Mouse (Mus musculus) liver, embryonic 14.5 days (tissue): ENCODE measurements around the gene Olfr1202. TPM values are rescaled to one million over a fixed set of nuclear protein-coding genes. Genes with fewer than 3 reads are reported as not detected.

Source experiments
- ATAC-seq: fragments of 200-750 bp; cut with Nextera tagmentation; 2 replicates; pipeline ENCODE4 v1.8.0; 2017; ENCODE audit warnings: moderate number of reproducible peaks, mild to moderate bottlenecking, moderate library complexity; ENCODE audit not compliant: insufficient read depth
- DNase-seq, 3 experiments: peaks; one replicate each; pipeline ENCODE4 v3.0.0-alpha.2; 2012 to 2013; ENCODE audit warnings: low read depth in 3 of 3, low spot score in 3 of 3
- H3K27ac ChIP-seq: fragments of 300-500 bp; sonication (generic); 2 replicates; pipeline ENCODE4 v1.5.1; 2014; ENCODE audit warnings: moderate library complexity, mild to moderate bottlenecking, control low read depth, inconsistent platforms
- H3K27me3 ChIP-seq: fragments of 300-500 bp; sonication (generic); 2 replicates; pipeline ENCODE4 v1.6.1; 2014; ENCODE audit warnings: mild to moderate bottlenecking, low read length, moderate library complexity; ENCODE audit not compliant: control insufficient read depth, insufficient read depth
- H3K36me3 ChIP-seq: fragments of 300-500 bp; sonication (generic); replicated peaks from 2 replicates; pipeline ENCODE4 v1.6.1; 2014; ENCODE audit warnings: low read depth; ENCODE audit not compliant: control insufficient read depth, insufficient read depth
- H3K4me1 ChIP-seq, 2 experiments: fragments of 200-500 bp in 1 of 2; fragments of 300-500 bp in 1 of 2; sonication (generic) in 1 of 2; replicated peaks; 2 replicates each; pipeline ENCODE4 v1.6.1; 2012 to 2014; ENCODE audit warnings: antibody characterized with exemption in 1 of 2, inconsistent platforms in 1 of 2, low read length in 1 of 2; ENCODE audit not compliant: control insufficient read depth in 2 of 2, insufficient read depth in 2 of 2
- H3K4me2 ChIP-seq: fragments of 300-500 bp; sonication (generic); 2 replicates; pipeline ENCODE4 v1.6.1; 2014; ENCODE audit warnings: low read depth, mild to moderate bottlenecking, control low read depth, moderate library complexity
- H3K4me3 ChIP-seq, 2 experiments: fragments of 200-500 bp in 1 of 2; fragments of 300-500 bp in 1 of 2; sonication (generic) in 1 of 2; 2 replicates each; pipeline ENCODE4 v1.5.1; 2012 to 2014; ENCODE audit warnings: low read depth in 2 of 2, low read length in 2 of 2, mild to moderate bottlenecking in 2 of 2, control low read depth in 1 of 2, inconsistent platforms in 1 of 2, moderate library complexity in 1 of 2; ENCODE audit not compliant: insufficient read depth in 1 of 2
- H3K9ac ChIP-seq: fragments of 300-500 bp; sonication (generic); replicated peaks from 2 replicates; pipeline ENCODE4 v1.6.1; 2014; ENCODE audit warnings: mild to moderate bottlenecking, control low read depth, moderate library complexity
- H3K9me3 ChIP-seq: fragments of 300-500 bp; sonication (generic); 2 replicates; pipeline ENCODE4 v1.6.1; 2016; ENCODE audit warnings: low read length, mixed read lengths; ENCODE audit not compliant: control insufficient read depth
- CTCF ChIP-seq: IDR thresholded peaks from 2 replicates; pipeline ENCODE4 v1.5.1; 2016; ENCODE audit warnings: antibody characterized with exemption, low read depth, control low read depth
- EP300 ChIP-seq: IDR thresholded peaks from 2 replicates; pipeline ENCODE4 v1.6.1; 2016; ENCODE audit warnings: antibody characterized with exemption, low read depth
- WGBS: fragments of 180-500 bp; shearing (Covaris S2); extraction: QIAGEN DNeasy Blood & Tissue Kit; methylation state at CpG from one replicate; pipeline ENCODE4 v1.1.7; 2014; ENCODE audit not compliant: insufficient replicate concordance; 5-methylcytosine and 5-hydroxymethylcytosine counted together
- polyA plus RNA-seq, 2 experiments: library from polyadenylated mRNA; depleted of rRNA in 1 of 2; stranded (reverse) in 1 of 2; unstranded in 1 of 2; fragments of >200 nt; fragmentation: Nextera tagmentation in 1 of 2; extraction: Ambion mirVana in 1 of 2; gene quantifications; 2 replicates each; pipeline versions ENCODE4 v1.2.1 to v1.2.3; 2012 to 2014

Olfr1202 gene
- polyA plus RNA-seq, 2 experiments: not detected

- 61% methylated on average over 1 of the region's 1 CpGs for WGBS
- Histone ChIP-seq H3K4me1 (no peaks in the 10 kb centered on the region), H3K4me3 (no peak within 1 kb of the TSS), H3K27ac (no peak within 1 kb of the TSS), H3K9me3 (no peaks in the 10 kb centered on the region), H3K4me2 (no peak within 1 kb of the TSS), H3K36me3 (no peaks in the 10 kb centered on the region), H3K9ac (no peak within 1 kb of the TSS), H3K27me3 (no peaks in the 10 kb centered on the region)
- no peak for TF ChIP-seq CTCF
- no peak for TF ChIP-seq EP300
- ATAC-seq (no peak), DNase-seq (no peak)
Measured at GRCm38 (mm10) chr2:88848992-88849391, 34.7 kb downstream of the Olfr1202 start, which contains the start of gene Olfr1204. TSS of gene Olfr1204 (plus strand) at chr2:88849292.

DNA sequence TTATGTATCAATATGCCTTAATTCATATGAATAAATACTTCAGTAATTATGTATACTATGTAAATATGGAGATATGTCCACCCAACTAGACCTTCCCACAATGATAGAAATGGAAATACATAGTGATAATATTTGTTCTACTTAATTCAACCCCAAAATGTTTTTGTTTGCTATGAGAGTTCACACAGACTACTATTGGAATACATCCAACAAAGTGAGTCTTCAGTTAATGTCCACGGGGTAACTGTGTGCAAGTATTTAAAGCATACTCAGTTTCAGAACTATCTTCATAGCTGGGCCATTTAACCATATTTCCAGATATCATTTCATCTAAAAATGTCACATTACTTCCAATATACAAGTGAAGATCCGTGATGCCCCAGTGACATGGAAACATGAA lies 48.6 kb downstream of the Olfr1202 start, which contains the start of gene Olfr1206:
Olfr1206 (plus strand) TSS at position 301 of the 400 bp plus-strand sequence.
- no peak within 1 kb of the TSS for H3K4me2 ChIP-seq
- no peak within 1 kb of the TSS for H3K4me3 ChIP-seq
- ATAC-seq (no peak), DNase-seq (no peak)
- H3K36me3 ChIP-seq: no peaks in the 10 kb centered on the region
- H3K9me3 ChIP-seq: no peaks in the 10 kb centered on the region
- 51% methylated on average over 2 of the region's 2 CpGs for WGBS
- H3K9ac ChIP-seq: no peak within 1 kb of the TSS
- no peaks in the 10 kb centered on the region for H3K27me3 ChIP-seq
- H3K4me1 ChIP-seq: no peaks in the 10 kb centered on the region
- no peak within 1 kb of the TSS for H3K27ac ChIP-seq
- TF ChIP-seq EP300: no peak
- TF ChIP-seq CTCF: no peak

Other genes with a start within 250 kb of the Olfr1202 start
- gene Olfr1189, start 228.0 kb upstream of the Olfr1202 start, polyA plus RNA-seq (2012; rRNA removed): not detected in 2 replicates
- not detected in 2 replicates for gene Olfr1189, start 228.0 kb upstream of the Olfr1202 start, polyA plus RNA-seq (2014; fragmentation: Nextera tagmentation; extraction: Ambion mirVana)
- not detected in 2 replicates for gene Olfr1191-ps1, start 174.0 kb upstream of the Olfr1202 start, polyA plus RNA-seq (2012; rRNA removed)
- gene Olfr1191-ps1, start 174.0 kb upstream of the Olfr1202 start, polyA plus RNA-seq (2014; fragmentation: Nextera tagmentation; extraction: Ambion mirVana): not detected in 2 replicates
- not detected in 2 replicates for gene Olfr1192-ps1, start 166.0 kb upstream of the Olfr1202 start, polyA plus RNA-seq (2012; rRNA removed)
- gene Olfr1192-ps1, start 166.0 kb upstream of the Olfr1202 start, polyA plus RNA-seq (2014; fragmentation: Nextera tagmentation; extraction: Ambion mirVana): not detected in 2 replicates
- gene Olfr1193, start 138.9 kb upstream of the Olfr1202 start, polyA plus RNA-seq (2012; rRNA removed): not detected in 2 replicates
- gene Olfr1193, start 138.9 kb upstream of the Olfr1202 start, polyA plus RNA-seq (2014; fragmentation: Nextera tagmentation; extraction: Ambion mirVana): not detected in 2 replicates
- not detected in 2 replicates for gene Olfr1195, start 125.3 kb upstream of the Olfr1202 start, polyA plus RNA-seq (2012; rRNA removed)
- not detected in 2 replicates for gene Olfr1195, start 125.3 kb upstream of the Olfr1202 start, polyA plus RNA-seq (2014; fragmentation: Nextera tagmentation; extraction: Ambion mirVana)
- not detected in 2 replicates for gene Olfr1196, start 109.9 kb upstream of the Olfr1202 start, polyA plus RNA-seq (2012; rRNA removed)
- gene Olfr1196, start 109.9 kb upstream of the Olfr1202 start, polyA plus RNA-seq (2014; fragmentation: Nextera tagmentation; extraction: Ambion mirVana): not detected in 2 replicates
- not detected in 2 replicates for gene Olfr1197, start 82.1 kb upstream of the Olfr1202 start, polyA plus RNA-seq (2012; rRNA removed)
- not detected in 2 replicates for gene Olfr1197, start 82.1 kb upstream of the Olfr1202 start, polyA plus RNA-seq (2014; fragmentation: Nextera tagmentation; extraction: Ambion mirVana)
- not detected in 2 replicates for gene Olfr1198, start 63.1 kb upstream of the Olfr1202 start, polyA plus RNA-seq (2012; rRNA removed)
- not detected in 2 replicates for gene Olfr1198, start 63.1 kb upstream of the Olfr1202 start, polyA plus RNA-seq (2014; fragmentation: Nextera tagmentation; extraction: Ambion mirVana)
- not detected in 2 replicates for gene Olfr1199, start 54.0 kb upstream of the Olfr1202 start, polyA plus RNA-seq (2012; rRNA removed)
- gene Olfr1199, start 54.0 kb upstream of the Olfr1202 start, polyA plus RNA-seq (2014; fragmentation: Nextera tagmentation; extraction: Ambion mirVana): not detected in 2 replicates
- not detected in 2 replicates for gene Olfr1200, start 44.0 kb upstream of the Olfr1202 start, polyA plus RNA-seq (2012; rRNA removed)
- not detected in 2 replicates for gene Olfr1200, start 44.0 kb upstream of the Olfr1202 start, polyA plus RNA-seq (2014; fragmentation: Nextera tagmentation; extraction: Ambion mirVana)
- not detected in 2 replicates for gene Olfr1201, start 21.5 kb upstream of the Olfr1202 start, polyA plus RNA-seq (2012; rRNA removed)
- not detected in 2 replicates for gene Olfr1201, start 21.5 kb upstream of the Olfr1202 start, polyA plus RNA-seq (2014; fragmentation: Nextera tagmentation; extraction: Ambion mirVana)
- not detected in 2 replicates for gene Olfr1205, start 15.2 kb downstream of the Olfr1202 start, polyA plus RNA-seq (2012; rRNA removed)
- gene Olfr1205, start 15.2 kb downstream of the Olfr1202 start, polyA plus RNA-seq (2014; fragmentation: Nextera tagmentation; extraction: Ambion mirVana): not detected in 2 replicates
- not detected in 2 replicates for gene Olfr1204, start 34.8 kb downstream of the Olfr1202 start, polyA plus RNA-seq (2012; rRNA removed)
- not detected in 2 replicates for gene Olfr1204, start 34.8 kb downstream of the Olfr1202 start, polyA plus RNA-seq (2014; fragmentation: Nextera tagmentation; extraction: Ambion mirVana)
- not detected in 2 replicates for gene Olfr1206, start 48.7 kb downstream of the Olfr1202 start, polyA plus RNA-seq (2012; rRNA removed)
- gene Olfr1206, start 48.7 kb downstream of the Olfr1202 start, polyA plus RNA-seq (2014; fragmentation: Nextera tagmentation; extraction: Ambion mirVana): not detected in 2 replicates
- gene Olfr1208, start 87.8 kb downstream of the Olfr1202 start, polyA plus RNA-seq (2012; rRNA removed): not detected in 2 replicates
- gene Olfr1208, start 87.8 kb downstream of the Olfr1202 start, polyA plus RNA-seq (2014; fragmentation: Nextera tagmentation; extraction: Ambion mirVana): not detected in 2 replicates
- not detected in 2 replicates for gene Olfr1209, start 100.7 kb downstream of the Olfr1202 start, polyA plus RNA-seq (2012; rRNA removed)
- not detected in 2 replicates for gene Olfr1209, start 100.7 kb downstream of the Olfr1202 start, polyA plus RNA-seq (2014; fragmentation: Nextera tagmentation; extraction: Ambion mirVana)
- not detected in 2 replicates for gene Olfr1211, start 123.6 kb downstream of the Olfr1202 start, polyA plus RNA-seq (2012; rRNA removed)
- not detected in 2 replicates for gene Olfr1211, start 123.6 kb downstream of the Olfr1202 start, polyA plus RNA-seq (2014; fragmentation: Nextera tagmentation; extraction: Ambion mirVana)
- gene Olfr1212, start 139.5 kb downstream of the Olfr1202 start, polyA plus RNA-seq (2012; rRNA removed): not detected in 2 replicates
- not detected in 2 replicates for gene Olfr1212, start 139.5 kb downstream of the Olfr1202 start, polyA plus RNA-seq (2014; fragmentation: Nextera tagmentation; extraction: Ambion mirVana)
- not detected in 2 replicates for gene Gm13762, start 165.8 kb downstream of the Olfr1202 start, polyA plus RNA-seq (2012; rRNA removed)
- gene Gm13762, start 165.8 kb downstream of the Olfr1202 start, polyA plus RNA-seq (2014; fragmentation: Nextera tagmentation; extraction: Ambion mirVana): not detected in 2 replicates
- not detected in 2 replicates for gene Olfr1214, start 178.2 kb downstream of the Olfr1202 start, polyA plus RNA-seq (2012; rRNA removed)
- not detected in 2 replicates for gene Olfr1214, start 178.2 kb downstream of the Olfr1202 start, polyA plus RNA-seq (2014; fragmentation: Nextera tagmentation; extraction: Ambion mirVana)
- not detected in 2 replicates for gene Olfr1215, start 192.5 kb downstream of the Olfr1202 start, polyA plus RNA-seq (2012; rRNA removed)
- not detected in 2 replicates for gene Olfr1215, start 192.5 kb downstream of the Olfr1202 start, polyA plus RNA-seq (2014; fragmentation: Nextera tagmentation; extraction: Ambion mirVana)
- gene Olfr1216, start 203.8 kb downstream of the Olfr1202 start, polyA plus RNA-seq (2012; rRNA removed): not detected in 2 replicates
- gene Olfr1216, start 203.8 kb downstream of the Olfr1202 start, polyA plus RNA-seq (2014; fragmentation: Nextera tagmentation; extraction: Ambion mirVana): not detected in 2 replicates
- not detected in 2 replicates for gene Olfr1217, start 217.6 kb downstream of the Olfr1202 start, polyA plus RNA-seq (2012; rRNA removed)
- not detected in 2 replicates for gene Olfr1217, start 217.6 kb downstream of the Olfr1202 start, polyA plus RNA-seq (2014; fragmentation: Nextera tagmentation; extraction: Ambion mirVana)
- gene Olfr1218, start 246.7 kb downstream of the Olfr1202 start, polyA plus RNA-seq (2012; rRNA removed): not detected in 2 replicates
- gene Olfr1218, start 246.7 kb downstream of the Olfr1202 start, polyA plus RNA-seq (2014; fragmentation: Nextera tagmentation; extraction: Ambion mirVana): not detected in 2 replicates